Mouse (Mus musculus) bone marrow, adult 2 months (tissue): Measurements from ENCODE around the gene Zfp74. TPM values are rescaled to one million over a fixed set of nuclear protein-coding genes. Genes with fewer than 3 reads are reported as not detected.
A peak's percentile ranks its signal among the peaks of the same experiment; 100 is the strongest.
"Not testable (repeated sequence)": the region's sequence is repeated elsewhere in the genome, so short reads cannot be mapped to it uniquely, and the experiment has no call there.

ENCODE experiments used
- H3K27ac ChIP-seq: fragments of 200-500 bp; 2 replicates; pipeline ENCODE4 v1.5.1; 2012; ENCODE audit warnings: low read depth, mild to moderate bottlenecking, control low read depth, inconsistent platforms, low read length; ENCODE audit not compliant: control insufficient read depth, poor library complexity, insufficient read depth
- H3K4me1 ChIP-seq: fragments of 200-500 bp; 2 replicates; pipeline ENCODE4 v1.6.1; 2011; ENCODE audit warnings: low read length; ENCODE audit not compliant: control insufficient read depth, insufficient read depth
- H3K4me3 ChIP-seq: fragments of 200-500 bp; replicated peaks from 2 replicates; pipeline ENCODE3; 2011; ENCODE audit warnings: mild to moderate bottlenecking, low read depth, low read length, control low read depth; ENCODE audit not compliant: control insufficient read depth
- CTCF ChIP-seq: fragments of 200-500 bp; IDR thresholded peaks from 2 replicates; pipeline ENCODE4 v1.5.1; 2011; ENCODE audit warnings: low read length, control low read depth; ENCODE audit not compliant: control insufficient read depth, insufficient read depth
- POLR2A ChIP-seq: fragments of 200-500 bp; IDR thresholded peaks from 2 replicates; pipeline ENCODE4 v1.6.1; 2011; ENCODE audit warnings: low read depth, mild to moderate bottlenecking, control low read depth, low read length, borderline replicate concordance; ENCODE audit not compliant: control insufficient read depth
- whole genome bisulfite sequencing: fragments of 180-500 bp; shearing (Covaris S2); methylation state at CpG from one replicate; pipeline ENCODE4 v1.1.7; 2018; 5-methylcytosine and 5-hydroxymethylcytosine counted together
- polyA plus RNA-seq: library from polyadenylated mRNA; stranded (reverse); fragments of >200 nt; gene quantifications from 2 replicates; pipeline ENCODE4 v1.2.4, GENCODE M21; 2011; ENCODE audit warnings: low replicate concordance; ENCODE audit not compliant: missing spikeins, insufficient read depth, insufficient read length

The Zfp74 gene
- polyA plus RNA-seq, 1 experiment = 3.2 TPM

- Histone ChIP-seq H3K27ac (peak within 1 kb of the TSS; percentile 95), H3K4me3 (peak within 1 kb of the TSS; percentile 89), H3K4me1 (no peaks in the 10 kb centered on the region; the same call in 1 of the 2 replicates)
- under 1% methylated on average over 62 of the region's 62 CpGs for WGBS
- TF ChIP-seq CTCF (peak; percentile 61; the same call in 1 of the 2 replicates), POLR2A (peak; percentile 87; the same call in 1 of the 2 replicates)
Measured at GRCm38 (mm10) chr7:29983690-29984380, 29.9 kb upstream of the Zfp74 start, which contains the start of gene Zfp568. TSS of gene Zfp568 (plus strand) at chr7:29983955.

- Histone ChIP-seq H3K27ac (peak overlapping the region; percentile 95), H3K4me3 (peak overlapping the region; percentile 89), H3K4me1 (no peaks in the 10 kb centered on the region; the same call in 1 of the 2 replicates)
- whole genome bisulfite sequencing = 2% methylated on average over 8 of the region's 8 CpGs
- TF ChIP-seq POLR2A = no peak
- TF ChIP-seq CTCF = no peak
Measured at GRCm38 (mm10) chr7:29983340-29983689, 29.4 kb upstream of the Zfp74 start.

- H3K27ac ChIP-seq = no peak overlapping the region
- WGBS = 45% methylated on average over 6 of the region's 6 CpGs
- peak overlapping the region; percentile 89 for H3K4me3 ChIP-seq
- TF ChIP-seq CTCF = no peak
- H3K4me1 ChIP-seq = no peaks in the 10 kb centered on the region; the same call in 1 of the 2 replicates
Measured at GRCm38 (mm10) chr7:29982931-29983330, 29.0 kb upstream of the Zfp74 start.

- no peak overlapping the region for H3K4me3 ChIP-seq
- 88% methylated on average over 4 of the region's 4 CpGs for WGBS
- TF ChIP-seq CTCF (no peak), POLR2A (no peak)
- H3K4me1 ChIP-seq = no peaks in the 10 kb centered on the region; the same call in 1 of the 2 replicates
- H3K27ac ChIP-seq = no peak overlapping the region
Measured at GRCm38 (mm10) chr7:29982341-29982740, 28.5 kb upstream of the Zfp74 start.

GRCm38 (mm10) chr7:29981860-29982259, 28.0 kb upstream of the Zfp74 start:
- H3K4me1 ChIP-seq = no peaks in the 10 kb centered on the region; the same call in 1 of the 2 replicates
- no peak for TF ChIP-seq POLR2A
- no peak for TF ChIP-seq CTCF
- no peak overlapping the region for H3K4me3 ChIP-seq
- H3K27ac ChIP-seq = no peak overlapping the region
- 90% methylated on average over 3 of the region's 3 CpGs for WGBS

GRCm38 (mm10) chr7:29981455-29981854, 27.6 kb upstream of the Zfp74 start:
- WGBS = 59% methylated on average over 5 of the region's 5 CpGs
- Histone ChIP-seq H3K4me1 (no peaks in the 10 kb centered on the region; the same call in 1 of the 2 replicates), H3K4me3 (no peak overlapping the region), H3K27ac (no peak overlapping the region)
- TF ChIP-seq POLR2A (no peak), CTCF (no peak)

- TF ChIP-seq CTCF (no peak), POLR2A (no peak)
- WGBS = 72% methylated on average over 1 of the region's 1 CpGs
- Histone ChIP-seq H3K4me1 (no peaks in the 10 kb centered on the region; the same call in 1 of the 2 replicates), H3K27ac (no peak overlapping the region), H3K4me3 (no peak overlapping the region)
Measured at GRCm38 (mm10) chr7:29980761-29981160, 26.9 kb upstream of the Zfp74 start.

GRCm38 (mm10) chr7:29970686-29971085, 16.8 kb upstream of the Zfp74 start:
- H3K4me3 ChIP-seq = no peak overlapping the region
- H3K27ac ChIP-seq = no peak overlapping the region
- no peaks in the 10 kb centered on the region for H3K4me1 ChIP-seq
- no peak for TF ChIP-seq POLR2A
- no peak for TF ChIP-seq CTCF
- 83% methylated on average over 9 of the region's 9 CpGs for WGBS

- H3K4me3 ChIP-seq, H3K27ac ChIP-seq, H3K4me1 ChIP-seq: not testable (repeated sequence)
- 73% methylated on average over 39 of the region's 39 CpGs for whole genome bisulfite sequencing
Measured at GRCm38 (mm10) chr7:29965115-29965810, 11.4 kb upstream of the Zfp74 start.
